Mouse (Mus musculus): Measurements from ENCODE around the gene Cd27.

- TF ChIP-seq CTCF (conservative IDR thresholded peaks at IDR 0.05; ENCODE audit: low read length) (no peak), NANOG (IDR thresholded peaks at IDR 0.05; ENCODE audit: borderline replicate concordance, low read length) (no peak)
Observed at GRCm38 (mm10) chr6:125260006-125260555, 23.3 kb upstream of the Cd27 start.
